Mouse (Mus musculus): ENCODE data around the gene Atg2b. TPM values are rescaled to one million over a fixed set of nuclear protein-coding genes. Genes with fewer than 3 reads are reported as not detected.
A peak's percentile ranks its signal among the peaks of the same experiment; 100 is the strongest.

The Atg2b gene
- polyA plus RNA-seq (2012; rRNA removed): 34.2 and 37.1 TPM in 2 replicates

DNA sequence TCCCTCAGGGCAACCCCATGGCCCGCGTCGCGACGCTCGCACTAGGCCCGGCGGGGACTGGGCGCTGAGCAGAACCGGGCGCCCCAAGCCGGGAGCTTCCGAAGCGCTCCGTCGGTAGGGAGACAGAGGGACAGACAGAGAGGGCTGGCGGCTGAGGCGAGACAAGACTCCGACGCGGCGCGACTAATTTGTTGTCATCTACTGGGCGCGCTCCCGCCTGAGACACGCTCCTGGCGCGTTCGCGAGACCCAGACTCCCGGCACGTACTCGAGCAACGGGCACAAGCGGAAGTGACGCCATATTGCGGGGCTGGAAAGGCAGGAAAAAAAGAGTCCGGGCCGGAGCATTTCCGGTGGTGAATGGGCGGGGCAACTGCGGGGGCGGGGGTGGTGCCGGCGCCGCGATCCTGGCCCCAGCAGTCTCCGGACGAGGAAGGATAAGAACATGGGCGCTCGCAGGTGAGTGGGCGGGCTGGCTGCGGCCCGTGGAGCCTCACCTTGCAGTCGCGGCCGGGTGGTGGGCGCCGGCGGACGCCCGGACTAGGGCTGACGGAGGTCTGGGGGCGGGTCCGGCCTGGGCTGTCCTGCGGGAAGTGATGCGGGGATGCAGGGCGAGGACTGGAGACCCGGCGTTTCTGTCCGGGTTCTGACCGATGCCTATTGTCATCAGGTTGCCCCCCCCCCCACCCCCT is at the start of gene Atg2b:
TSS of gene Atg2b (minus strand) at position 211 of the 691 bp plus-strand sequence.
- DNase-seq (ENCODE audit: extremely low spot score in 1 of 2, low spot score in 1 of 2): peak; percentile 89 to 98

DNA sequence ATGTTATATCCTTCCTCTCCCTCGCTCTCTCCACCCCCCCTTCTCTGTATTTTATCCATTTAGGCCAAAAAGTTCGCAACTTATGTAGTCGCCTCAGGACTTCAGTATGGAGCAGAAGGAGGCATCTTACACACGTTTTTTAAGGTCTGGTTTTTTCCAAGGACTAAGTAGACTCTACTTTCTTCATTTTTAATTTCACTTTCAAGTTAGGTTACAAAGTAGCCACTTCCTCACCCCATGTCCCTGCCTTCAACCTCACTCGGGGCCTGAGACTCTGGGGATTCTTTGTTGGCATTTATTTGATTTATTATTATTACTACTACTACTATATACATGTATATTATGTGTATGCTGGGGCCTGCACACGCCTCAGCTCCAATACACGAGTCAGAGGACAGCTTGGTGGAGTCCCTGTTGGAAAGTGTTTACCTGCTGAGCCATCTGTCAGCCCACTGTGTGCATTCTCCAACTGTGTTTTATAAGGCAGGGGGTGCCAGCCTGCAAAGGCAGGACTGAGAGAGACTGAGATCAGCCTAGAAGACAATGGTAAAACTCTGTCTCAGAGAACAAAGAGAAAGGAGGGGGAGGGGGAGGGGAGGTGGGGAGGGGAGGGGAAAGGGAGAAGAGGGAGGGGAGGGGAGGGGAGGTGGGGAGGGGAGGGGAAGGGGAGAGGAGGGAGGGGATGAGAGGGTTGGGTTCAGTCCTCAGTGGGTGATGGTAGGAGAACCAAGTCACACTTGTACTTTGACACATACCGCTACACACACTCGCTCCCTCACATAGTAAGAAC is 48.6 kb upstream of the Atg2b start:
- DNase-seq (ENCODE audit: extremely low spot score in 1 of 2, low spot score in 1 of 2): no peak

DNA sequence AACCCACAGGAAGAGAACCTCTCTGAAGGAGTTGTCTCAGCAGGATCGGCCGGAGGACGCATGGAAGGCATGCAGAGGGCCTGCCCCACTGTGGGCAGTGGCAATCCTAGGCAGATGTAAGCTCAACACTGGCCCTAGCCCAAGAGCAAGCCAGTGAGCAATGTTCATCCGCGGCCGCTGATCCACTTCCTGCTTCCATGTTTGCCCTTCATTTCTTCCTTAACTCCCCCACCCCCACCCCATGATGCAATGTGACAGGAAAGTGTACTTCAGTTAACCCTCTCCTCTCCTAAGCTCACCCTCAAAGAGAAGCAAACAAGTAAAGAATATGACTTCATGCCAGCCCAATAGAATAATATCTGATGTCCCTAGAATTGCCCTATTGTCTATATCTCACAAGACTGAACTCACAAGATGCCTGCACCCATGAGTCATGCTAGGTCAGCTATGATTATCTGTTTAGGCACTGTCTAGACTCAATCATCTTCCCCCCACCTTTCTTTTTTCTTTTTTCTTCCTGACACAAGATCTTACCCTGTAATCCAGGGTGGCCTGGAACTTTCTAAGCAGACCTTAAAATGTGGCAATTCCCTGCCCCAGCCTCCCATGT is 45.9 kb upstream of the Atg2b start:
- DNase-seq (ENCODE audit: extremely low spot score in 1 of 2, low spot score in 1 of 2): no peak

DNA sequence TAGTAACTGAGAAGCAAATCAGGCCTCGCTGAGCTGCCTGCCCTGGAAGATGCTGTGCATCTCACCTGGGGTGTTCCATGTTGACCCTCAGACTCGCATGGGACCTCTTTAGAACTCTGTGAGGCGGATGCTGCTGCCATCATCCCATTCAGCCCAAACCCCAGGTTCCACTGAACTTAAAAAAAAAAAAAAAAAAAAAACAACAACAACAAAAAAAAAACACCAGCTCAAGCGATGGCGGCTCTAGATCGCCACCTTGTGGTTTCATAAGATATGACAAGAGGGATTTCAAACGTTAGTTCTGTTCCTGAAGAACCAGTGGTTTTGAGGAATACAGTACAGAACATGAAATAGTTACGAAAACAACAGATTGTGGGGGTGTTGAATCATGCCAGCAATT is 43.0 kb upstream of the Atg2b start:
- peak in 1 of 2 experiments; percentile 76 for DNase-seq (ENCODE audit: extremely low spot score in 1 of 2, low spot score in 1 of 2)

DNA sequence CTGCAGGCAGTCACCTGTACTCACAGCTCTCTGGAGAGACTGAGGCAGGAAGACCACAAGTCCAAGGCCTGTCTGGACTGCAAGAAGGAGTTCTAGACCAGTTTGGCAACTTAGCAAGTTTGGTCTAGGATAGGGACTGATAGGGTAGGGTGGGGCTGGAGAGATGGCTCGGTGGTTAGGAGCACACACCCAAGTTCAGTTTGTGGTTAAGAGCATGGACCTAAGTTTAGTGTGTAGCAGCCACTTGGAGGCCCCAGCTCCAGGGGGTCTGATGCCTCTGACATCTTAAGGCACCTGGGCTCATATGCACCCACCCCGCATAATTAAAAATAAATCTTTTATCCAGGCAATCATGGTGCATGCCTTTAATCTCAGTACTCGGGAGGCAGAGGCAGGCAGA is 42.3 kb upstream of the Atg2b start:
- DNase-seq (ENCODE audit: extremely low spot score in 1 of 2, low spot score in 1 of 2): no peak

DNA sequence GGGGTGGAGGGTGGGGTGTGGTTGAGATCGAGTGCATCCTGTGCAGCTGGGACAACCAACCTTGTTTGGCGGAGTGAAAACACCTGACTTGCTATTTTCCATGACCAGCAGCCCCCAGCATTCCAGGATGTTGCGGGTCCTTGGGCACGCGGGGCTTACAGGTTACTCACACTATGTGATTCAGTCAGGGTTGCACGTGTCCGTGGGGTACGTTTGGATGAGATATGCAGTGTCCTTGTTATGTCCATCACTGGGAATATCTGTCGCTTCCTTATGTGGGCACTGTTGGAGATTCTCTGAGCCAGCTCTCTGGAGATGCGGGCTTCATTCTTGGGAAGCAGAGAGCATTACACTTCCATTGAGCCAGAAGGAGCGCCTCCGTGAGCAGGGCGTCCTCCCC is 40.7 kb upstream of the Atg2b start:
- DNase-seq (ENCODE audit: extremely low spot score in 1 of 2, low spot score in 1 of 2): no peak

DNA sequence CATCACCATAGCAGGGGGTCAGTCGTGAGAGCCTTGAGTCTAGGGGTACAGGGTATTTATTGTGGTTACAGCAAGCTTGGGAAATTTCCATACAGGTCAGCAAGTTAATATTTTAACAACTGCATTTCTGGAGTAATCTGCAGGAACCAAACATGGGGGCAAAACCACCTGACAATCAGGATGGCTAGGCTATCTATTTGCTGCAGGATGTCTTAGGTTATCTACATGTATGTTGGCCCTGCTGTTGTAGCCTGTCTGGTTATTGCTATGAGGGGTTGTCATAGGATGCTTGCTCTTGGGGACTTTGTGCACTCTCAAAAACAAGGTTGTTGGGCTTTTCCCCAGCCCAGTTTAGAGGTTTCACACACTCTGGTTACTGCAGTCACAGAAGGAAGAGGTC is 39.6 kb upstream of the Atg2b start:
- no peak for DNase-seq (ENCODE audit: extremely low spot score in 1 of 2, low spot score in 1 of 2)

DNA sequence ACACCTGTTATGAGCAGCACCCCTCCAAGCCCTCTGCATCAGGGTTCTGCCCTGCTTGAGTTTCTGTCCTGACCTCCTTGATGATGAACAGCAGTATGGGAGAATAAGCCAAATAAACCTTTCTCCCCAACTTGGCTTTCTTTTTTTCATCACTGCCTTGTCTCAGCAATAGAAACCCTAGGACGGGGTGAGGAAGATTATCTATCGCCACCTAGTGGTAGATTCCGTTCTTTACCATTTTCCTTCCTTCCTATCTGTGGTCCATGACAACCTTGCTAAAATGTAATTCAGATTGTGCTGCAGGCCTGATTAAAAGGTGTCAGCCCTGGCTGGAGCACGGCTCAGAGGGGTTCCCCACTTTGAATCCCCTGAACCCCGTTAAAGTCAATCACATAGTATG is 37.6 kb upstream of the Atg2b start:
- DNase-seq (ENCODE audit: extremely low spot score in 1 of 2, low spot score in 1 of 2): peak in 1 of 2 experiments; percentile 76

DNA sequence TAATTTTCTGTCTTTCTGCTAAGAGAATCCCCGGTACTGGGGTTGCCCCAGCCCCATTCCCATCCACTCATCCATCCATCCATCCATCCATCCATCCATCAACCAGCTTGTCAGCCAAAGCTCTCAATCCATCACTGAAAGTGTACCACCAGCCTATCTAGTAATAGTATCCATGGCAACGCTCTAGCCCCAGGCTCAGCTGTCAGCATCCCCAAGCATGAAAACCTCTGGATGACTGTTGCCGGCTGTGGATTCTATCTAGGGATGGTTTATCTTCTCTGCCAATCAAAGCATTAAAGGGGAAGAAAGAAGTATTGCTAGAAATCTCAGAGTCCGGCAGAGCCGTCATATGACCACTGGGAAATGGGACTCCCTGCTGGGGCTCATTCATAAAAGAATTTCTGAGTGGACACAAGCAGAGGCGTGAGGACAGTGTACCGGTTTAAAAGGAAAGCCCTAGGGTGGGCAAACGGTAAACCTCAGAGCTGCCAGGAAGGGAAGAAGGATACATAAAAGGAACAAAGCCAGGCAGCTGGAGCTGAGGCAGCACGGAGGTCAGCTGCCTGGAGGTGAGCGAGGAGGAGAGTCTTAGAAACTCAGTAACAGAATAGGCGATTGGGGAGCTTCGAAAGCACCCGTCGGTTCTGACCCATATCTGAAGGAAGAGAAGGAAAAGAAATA is 36.6 kb upstream of the Atg2b start:
- DNase-seq (ENCODE audit: extremely low spot score in 1 of 2, low spot score in 1 of 2): no peak

DNA sequence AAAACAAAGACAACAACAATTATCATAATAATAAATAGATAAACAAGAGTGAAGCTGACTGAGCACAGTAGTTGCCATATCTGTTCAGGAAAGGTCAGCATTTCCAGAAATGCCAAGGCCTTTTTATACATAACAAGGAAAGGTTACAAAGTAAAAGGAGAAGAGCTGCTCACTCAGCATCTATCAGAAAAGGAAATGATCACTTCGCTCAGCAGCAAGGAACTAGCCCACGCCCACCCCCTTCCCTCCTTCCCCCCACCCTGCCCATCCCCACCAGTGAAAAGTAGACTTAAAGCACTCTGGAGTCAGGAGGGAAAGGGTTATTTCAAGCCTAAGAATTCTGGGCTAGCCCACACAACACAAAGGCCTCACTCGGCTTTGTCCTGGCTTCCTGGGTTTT is 35.2 kb upstream of the Atg2b start:
- DNase-seq (ENCODE audit: extremely low spot score in 1 of 2, low spot score in 1 of 2): no peak

DNA sequence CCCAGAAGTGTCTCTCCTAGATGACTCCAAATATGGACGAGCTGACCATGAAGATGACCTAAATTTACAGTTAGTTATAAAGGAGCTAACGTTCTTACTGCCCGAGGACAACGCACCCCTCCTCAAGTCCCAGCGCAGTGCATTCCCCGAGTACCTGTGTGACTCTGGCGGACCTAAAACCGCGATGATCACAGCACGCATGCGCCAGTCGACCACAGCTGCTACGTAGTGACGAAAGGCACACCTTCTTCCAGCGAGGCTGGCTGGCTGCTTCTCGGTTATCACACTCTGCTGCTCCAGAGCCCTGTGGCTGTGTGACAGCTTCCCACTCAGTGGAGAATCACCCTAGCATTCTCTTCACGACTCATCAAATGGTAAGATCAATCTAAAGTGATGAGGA is 33.6 kb upstream of the Atg2b start:
- DNase-seq (ENCODE audit: extremely low spot score in 1 of 2, low spot score in 1 of 2): peak in 1 of 2 experiments; percentile 74

DNA sequence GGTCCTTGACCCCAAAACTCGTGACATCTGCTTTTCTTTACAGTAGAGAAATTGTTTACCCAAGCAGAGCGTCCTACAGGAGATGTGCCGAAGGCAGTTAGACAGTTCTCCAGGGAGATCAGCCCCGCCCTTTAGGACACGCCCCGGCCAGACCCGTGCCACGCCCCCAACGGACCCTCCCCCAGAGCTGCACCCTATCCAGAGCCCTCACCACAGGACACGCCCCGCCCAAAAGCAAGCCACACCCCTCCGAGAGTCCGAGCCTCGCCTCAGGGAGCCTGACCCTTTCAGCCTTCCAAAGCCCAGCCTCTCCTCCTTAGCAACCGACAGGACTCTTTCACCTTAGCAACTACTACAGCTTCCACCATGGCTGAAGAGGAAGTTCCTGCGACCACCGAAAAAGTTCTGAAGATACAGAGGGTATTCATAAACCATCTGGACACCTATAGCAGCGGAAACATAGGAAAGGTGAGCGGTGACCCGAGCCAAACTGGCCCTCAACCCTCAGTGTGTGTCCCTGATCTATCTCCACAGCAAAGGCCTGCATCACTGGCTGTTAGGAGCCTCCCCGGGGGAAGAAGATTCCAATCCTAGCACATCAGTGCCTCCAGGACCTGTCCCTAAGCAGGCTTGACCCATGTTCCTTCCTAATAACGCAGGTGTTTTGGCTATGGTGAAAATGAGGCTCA is 20.9 kb upstream of the Atg2b start, which contains the start of gene Ak7:
TSS of gene Ak7 (plus strand) at position 178 of the 689 bp plus-strand sequence.
- DNase-seq (ENCODE audit: extremely low spot score in 1 of 2, low spot score in 1 of 2): no peak

DNA sequence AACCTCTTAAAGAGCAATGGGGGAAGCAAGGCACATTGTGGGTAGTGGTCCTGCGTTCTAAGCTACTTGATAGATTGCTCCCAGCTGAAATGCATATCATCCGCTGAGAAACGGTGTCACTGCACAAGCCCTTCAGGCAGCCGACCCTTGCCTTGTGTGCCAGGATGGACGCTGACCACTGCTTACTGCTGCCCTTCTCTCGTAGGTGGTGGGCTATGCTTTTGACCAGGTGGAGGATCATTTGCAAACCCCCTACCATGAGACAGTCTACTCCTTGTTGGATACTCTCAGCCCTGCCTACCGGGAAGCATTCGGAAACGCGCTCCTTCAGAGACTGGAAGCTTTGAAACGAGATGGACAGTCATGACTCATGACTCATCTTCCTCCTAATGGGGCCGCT is 15.4 kb upstream of the Atg2b start:
- no peak for DNase-seq (ENCODE audit: extremely low spot score in 1 of 2, low spot score in 1 of 2)

DNA sequence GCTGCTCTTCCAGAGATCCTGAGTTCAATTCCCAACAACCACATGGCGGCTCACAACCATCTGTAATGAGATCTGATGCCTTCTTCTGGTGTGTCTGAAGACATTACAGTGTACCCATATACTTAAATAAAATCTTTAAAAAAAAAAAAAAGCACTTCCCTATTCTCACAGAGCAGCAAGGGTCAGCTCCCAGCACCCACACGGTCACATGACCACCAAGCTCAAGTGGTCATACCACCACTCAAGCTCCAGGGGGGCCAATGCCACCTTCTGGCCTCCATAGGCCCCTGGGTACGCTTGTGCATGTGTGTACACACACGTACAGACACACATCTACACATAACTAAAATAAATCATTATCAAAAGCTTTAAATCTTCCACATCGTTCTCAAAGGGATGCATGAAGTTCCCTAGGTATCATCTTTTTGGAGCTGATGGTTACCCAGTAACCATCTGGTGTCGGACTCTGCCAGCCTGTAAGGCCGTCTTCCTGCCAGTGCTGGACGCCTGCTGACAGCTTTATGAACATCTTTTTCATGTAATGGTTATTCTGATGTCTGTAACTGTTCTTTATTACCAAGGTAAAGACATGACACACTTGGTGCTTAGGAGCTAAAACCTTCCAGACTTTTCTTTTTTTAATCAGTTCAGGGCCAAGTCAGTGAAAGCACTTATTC is 12.2 kb upstream of the Atg2b start:
- no peak for DNase-seq (ENCODE audit: extremely low spot score in 1 of 2, low spot score in 1 of 2)

DNA sequence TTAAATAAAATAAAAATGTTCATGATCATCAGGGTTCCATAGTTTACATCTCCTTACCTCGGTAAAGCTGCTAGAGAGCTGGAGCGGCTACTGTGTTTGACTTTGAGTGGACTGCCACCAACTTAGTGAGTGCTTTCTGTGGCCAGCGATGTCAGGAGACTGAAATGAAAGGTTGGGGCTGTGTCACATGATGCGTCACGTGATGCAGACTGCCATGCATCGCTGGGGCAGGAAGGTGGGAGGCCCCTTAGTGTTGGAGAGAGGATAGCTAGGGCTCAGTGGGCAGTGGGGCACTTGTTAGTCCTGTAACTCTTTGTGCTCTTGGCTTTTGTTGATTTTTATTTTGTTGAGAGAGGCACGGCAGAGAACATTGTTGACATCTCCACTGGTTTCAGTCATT is 10.8 kb upstream of the Atg2b start:
- no peak for DNase-seq (ENCODE audit: extremely low spot score in 1 of 2, low spot score in 1 of 2)

DNA sequence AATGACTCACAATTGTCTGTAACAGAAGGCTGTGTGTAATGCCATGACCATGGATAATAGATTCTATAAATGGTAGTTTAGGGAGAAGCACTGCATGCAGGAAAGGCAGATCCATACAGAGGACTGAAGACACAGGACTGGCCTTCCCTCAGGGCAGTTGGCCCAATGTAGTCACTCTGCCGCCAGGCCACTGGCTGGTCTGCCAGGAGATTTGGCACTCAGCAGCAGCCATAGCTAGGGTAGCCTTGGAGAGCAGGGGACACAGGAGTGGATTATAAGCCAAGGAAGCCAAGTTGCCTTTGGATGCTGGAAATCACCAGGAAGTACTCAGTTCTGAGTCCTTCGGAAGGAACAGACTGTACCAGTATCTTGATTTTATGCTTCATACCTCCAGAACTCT is 9.0 kb upstream of the Atg2b start:
- DNase-seq (ENCODE audit: extremely low spot score in 1 of 2, low spot score in 1 of 2): no peak

DNA sequence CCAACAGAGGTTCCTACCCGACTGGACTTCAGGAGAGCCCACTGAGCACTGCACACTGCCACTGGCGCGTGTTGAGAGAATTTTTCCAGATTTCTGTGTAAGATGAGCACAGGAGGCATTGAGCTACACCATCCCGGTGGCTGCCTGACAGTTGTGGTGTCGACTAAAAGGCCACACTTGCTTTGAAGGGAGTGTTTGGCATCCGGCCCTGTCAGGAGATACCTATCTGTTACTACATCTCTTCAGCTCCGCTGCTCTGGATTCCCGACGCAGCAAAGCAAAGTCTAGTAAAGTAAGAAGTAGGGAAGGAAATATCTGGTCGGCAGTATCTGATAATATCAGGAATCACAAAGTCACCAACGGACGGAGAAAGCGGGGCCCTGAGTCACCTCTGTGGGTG is 4.4 kb upstream of the Atg2b start:
- no peak for DNase-seq (ENCODE audit: extremely low spot score in 1 of 2, low spot score in 1 of 2)

DNA sequence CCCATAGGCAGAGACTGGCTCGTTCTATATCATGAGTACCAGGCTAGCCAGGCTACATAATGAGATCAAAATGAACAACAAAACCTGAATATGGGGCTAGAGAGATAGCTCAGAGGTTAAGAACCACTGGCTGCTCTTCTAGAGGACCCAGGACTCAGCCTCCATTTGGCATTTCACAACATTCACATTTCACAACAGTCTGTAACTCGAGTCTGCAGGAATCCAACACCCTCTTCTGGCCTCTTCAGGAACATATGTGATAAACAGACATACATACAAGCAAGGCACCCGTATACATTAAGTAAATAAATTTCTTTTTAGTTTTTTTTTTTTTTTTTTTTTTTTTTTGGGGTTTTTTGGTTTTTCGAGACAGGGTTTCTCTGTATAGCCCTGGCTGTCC is 3.5 kb upstream of the Atg2b start:
- no peak for DNase-seq (ENCODE audit: extremely low spot score in 1 of 2, low spot score in 1 of 2)

DNA sequence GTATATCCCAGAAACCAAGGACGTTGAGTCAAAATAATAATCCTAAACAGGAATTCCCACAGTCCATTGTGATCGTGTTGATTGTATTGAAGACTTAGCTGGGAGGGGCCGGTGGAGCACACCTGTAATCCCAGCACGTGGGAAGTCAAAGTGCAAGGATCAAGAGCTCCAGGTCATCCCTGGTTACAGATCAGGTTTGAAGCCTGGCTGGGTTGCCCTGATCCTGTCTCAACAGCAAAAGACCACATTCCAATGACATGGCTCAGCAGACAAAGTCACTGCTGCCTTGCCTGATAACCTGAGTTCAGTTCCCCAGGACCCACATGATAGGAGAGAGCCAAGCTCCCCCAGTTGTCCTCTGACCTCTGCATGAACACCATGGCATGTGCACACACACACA is 2.4 kb upstream of the Atg2b start:
- DNase-seq (ENCODE audit: extremely low spot score in 1 of 2, low spot score in 1 of 2): no peak

DNA sequence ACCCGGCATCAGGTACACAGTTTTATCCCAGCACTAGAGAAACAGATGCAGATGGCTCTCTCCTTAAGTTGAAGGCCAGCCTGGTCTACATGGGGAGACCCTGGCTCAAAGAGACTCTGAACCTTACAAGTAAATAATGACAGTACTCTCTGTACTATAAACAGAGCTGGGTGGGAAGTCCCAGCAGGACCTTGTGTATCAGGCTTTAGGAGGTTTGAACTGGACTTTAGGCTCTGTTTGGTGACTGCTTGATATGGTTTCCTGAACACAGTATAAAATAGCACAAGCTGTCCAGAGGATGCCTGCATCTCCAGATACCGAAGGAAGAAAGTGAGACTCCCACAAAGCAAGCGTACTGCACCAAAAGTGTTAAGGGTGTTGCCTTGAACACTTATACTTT is 1.8 kb upstream of the Atg2b start:
- DNase-seq (ENCODE audit: extremely low spot score in 1 of 2, low spot score in 1 of 2): no peak
